Mouse (Mus musculus): ENCODE results near the gene Gpld1. TPM values are rescaled to one million over a fixed set of nuclear protein-coding genes. Genes with fewer than 3 reads are reported as not detected.

Gene Gpld1
- polyA plus RNA-seq, 1 experiment, result 2.1 TPM

- H3K27ac ChIP-seq (ENCODE audit: insufficient read depth, low read length), result no peak overlapping the region
- no peak overlapping the region for H3K4me3 ChIP-seq (ENCODE audit: low read depth, low read length)
- H3K9me3 ChIP-seq (replicated peaks; ENCODE audit: control insufficient read depth, insufficient read depth, low read length, poor library complexity, severe bottlenecking), result no peaks in the 10 kb centered on the region
- no peaks in the 10 kb centered on the region for H3K4me1 ChIP-seq (ENCODE audit: control insufficient read depth, insufficient read depth, low read length)
- no peaks in the 10 kb centered on the region for H3K36me3 ChIP-seq (ENCODE audit: control insufficient read depth, insufficient read depth, low read length, poor library complexity, severe bottlenecking)
- H3K9ac ChIP-seq (ENCODE audit: low read depth, poor library complexity, severe bottlenecking), result no peak overlapping the region
- no peaks in the 10 kb centered on the region for H3K27me3 ChIP-seq (ENCODE audit: control insufficient read depth, insufficient read depth, low read length, poor library complexity, severe bottlenecking)
- TF ChIP-seq CTCF (IDR thresholded peaks at IDR 0.05; ENCODE audit: low read depth, low read length), result no peak
- TF ChIP-seq EP300 (IDR thresholded peaks at IDR 0.05; ENCODE audit: insufficient read depth, low read depth, low read length), result no peak
- no peak for TF ChIP-seq POLR2A (IDR thresholded peaks at IDR 0.05; ENCODE audit: insufficient read depth, low read length)
Measured at GRCm38 (mm10) chr13:24923991-24924390, 19.0 kb upstream of the Gpld1 start.

GRCm38 (mm10) chr13:24930591-24930990 is 12.4 kb upstream of the Gpld1 start:
- Histone ChIP-seq H3K4me3 (ENCODE audit: low read depth, low read length) (no peak overlapping the region), H3K4me1 (ENCODE audit: control insufficient read depth, insufficient read depth, low read length) (no peaks in the 10 kb centered on the region), H3K27ac (ENCODE audit: insufficient read depth, low read length) (no peak overlapping the region), H3K9me3 (replicated peaks; ENCODE audit: control insufficient read depth, insufficient read depth, low read length, poor library complexity, severe bottlenecking) (no peaks in the 10 kb centered on the region), H3K36me3 (ENCODE audit: control insufficient read depth, insufficient read depth, low read length, poor library complexity, severe bottlenecking) (no peaks in the 10 kb centered on the region), H3K27me3 (ENCODE audit: control insufficient read depth, insufficient read depth, low read length, poor library complexity, severe bottlenecking) (no peaks in the 10 kb centered on the region), H3K9ac (ENCODE audit: low read depth, poor library complexity, severe bottlenecking) (no peak overlapping the region)
- TF ChIP-seq EP300 (IDR thresholded peaks at IDR 0.05; ENCODE audit: insufficient read depth, low read depth, low read length) (no peak), POLR2A (IDR thresholded peaks at IDR 0.05; ENCODE audit: insufficient read depth, low read length) (no peak), CTCF (IDR thresholded peaks at IDR 0.05; ENCODE audit: low read depth, low read length) (no peak)

GRCm38 (mm10) chr13:24933199-24933598 is 9.8 kb upstream of the Gpld1 start:
- no peaks in the 10 kb centered on the region for H3K4me1 ChIP-seq (ENCODE audit: control insufficient read depth, insufficient read depth, low read length)
- no peaks in the 10 kb centered on the region; the same call in 1 of the 2 replicates for H3K27me3 ChIP-seq (ENCODE audit: control insufficient read depth, insufficient read depth, low read length, poor library complexity, severe bottlenecking)
- H3K4me3 ChIP-seq (ENCODE audit: low read depth, low read length), result no peak overlapping the region
- no peaks in the 10 kb centered on the region for H3K36me3 ChIP-seq (ENCODE audit: control insufficient read depth, insufficient read depth, low read length, poor library complexity, severe bottlenecking)
- H3K27ac ChIP-seq (ENCODE audit: insufficient read depth, low read length), result no peak overlapping the region
- no peak overlapping the region for H3K9ac ChIP-seq (ENCODE audit: low read depth, poor library complexity, severe bottlenecking)
- TF ChIP-seq CTCF (IDR thresholded peaks at IDR 0.05; ENCODE audit: low read depth, low read length) (no peak), POLR2A (IDR thresholded peaks at IDR 0.05; ENCODE audit: insufficient read depth, low read length) (no peak), EP300 (IDR thresholded peaks at IDR 0.05; ENCODE audit: insufficient read depth, low read depth, low read length) (no peak)
- H3K9me3 ChIP-seq (replicated peaks; ENCODE audit: control insufficient read depth, insufficient read depth, low read length, poor library complexity, severe bottlenecking), result no peaks in the 10 kb centered on the region

DNA sequence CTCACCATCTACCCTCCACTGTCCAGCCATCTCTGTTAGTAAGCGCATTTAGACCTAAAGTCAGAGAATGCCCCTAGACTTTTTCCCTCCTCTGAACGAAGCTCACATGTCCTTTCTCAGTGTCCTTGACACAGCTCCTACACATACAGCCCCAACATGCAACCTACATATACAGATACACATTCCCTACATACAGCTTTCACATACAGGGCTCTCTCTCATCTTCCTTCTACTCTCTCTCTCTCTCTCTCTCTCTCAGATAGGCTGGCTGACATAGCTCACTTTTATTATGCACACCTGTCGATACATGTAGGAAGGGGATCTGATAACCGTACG is 6.2 kb upstream of the Gpld1 start:
- Histone ChIP-seq H3K36me3 (ENCODE audit: control insufficient read depth, insufficient read depth, low read length, poor library complexity, severe bottlenecking) (no peaks in the 10 kb centered on the region), H3K9me3 (replicated peaks; ENCODE audit: control insufficient read depth, insufficient read depth, low read length, poor library complexity, severe bottlenecking) (no peaks in the 10 kb centered on the region), H3K27me3 (ENCODE audit: control insufficient read depth, insufficient read depth, low read length, poor library complexity, severe bottlenecking) (no peaks in the 10 kb centered on the region; the same call in 1 of the 2 replicates), H3K9ac (ENCODE audit: low read depth, poor library complexity, severe bottlenecking) (peak overlapping the region; percentile 96), H3K4me3 (ENCODE audit: low read depth, low read length) (peak overlapping the region; percentile 83), H3K4me1 (ENCODE audit: control insufficient read depth, insufficient read depth, low read length) (no peaks in the 10 kb centered on the region), H3K27ac (ENCODE audit: insufficient read depth, low read length) (no peak overlapping the region)
- TF ChIP-seq POLR2A (IDR thresholded peaks at IDR 0.05; ENCODE audit: insufficient read depth, low read length), result no peak
- no peak for TF ChIP-seq CTCF (IDR thresholded peaks at IDR 0.05; ENCODE audit: low read depth, low read length)

- Histone ChIP-seq H3K9ac (ENCODE audit: low read depth, poor library complexity, severe bottlenecking) (peak within 1 kb of the TSS; percentile 96), H3K4me1 (ENCODE audit: control insufficient read depth, insufficient read depth, low read length) (no peaks in the 10 kb centered on the region), H3K27ac (ENCODE audit: insufficient read depth, low read length) (no peak within 1 kb of the TSS), H3K36me3 (ENCODE audit: control insufficient read depth, insufficient read depth, low read length, poor library complexity, severe bottlenecking) (no peaks in the 10 kb centered on the region), H3K27me3 (ENCODE audit: control insufficient read depth, insufficient read depth, low read length, poor library complexity, severe bottlenecking) (no peaks in the 10 kb centered on the region; the same call in 1 of the 2 replicates), H3K4me3 (ENCODE audit: low read depth, low read length) (peak within 1 kb of the TSS; percentile 83), H3K9me3 (replicated peaks; ENCODE audit: control insufficient read depth, insufficient read depth, low read length, poor library complexity, severe bottlenecking) (no peaks in the 10 kb centered on the region)
- TF ChIP-seq EP300 (IDR thresholded peaks at IDR 0.05; ENCODE audit: insufficient read depth, low read depth, low read length) (no peak), CTCF (IDR thresholded peaks at IDR 0.05; ENCODE audit: low read depth, low read length) (peak; percentile 39), POLR2A (IDR thresholded peaks at IDR 0.05; ENCODE audit: insufficient read depth, low read length) (no peak)
Measured at GRCm38 (mm10) chr13:24937108-24937838, 5.7 kb upstream of the Gpld1 start, which contains the start of gene Aldh5a1. Aldh5a1 (minus strand) TSS chr13:24937661.

- peak overlapping the region; percentile 96; the same call in 1 of the 2 replicates for H3K9ac ChIP-seq (ENCODE audit: low read depth, poor library complexity, severe bottlenecking)
- no peaks in the 10 kb centered on the region; the same call in 1 of the 2 replicates for H3K27me3 ChIP-seq (ENCODE audit: control insufficient read depth, insufficient read depth, low read length, poor library complexity, severe bottlenecking)
- H3K9me3 ChIP-seq (replicated peaks; ENCODE audit: control insufficient read depth, insufficient read depth, low read length, poor library complexity, severe bottlenecking), result no peaks in the 10 kb centered on the region
- TF ChIP-seq POLR2A (IDR thresholded peaks at IDR 0.05; ENCODE audit: insufficient read depth, low read length), result no peak
- TF ChIP-seq EP300 (IDR thresholded peaks at IDR 0.05; ENCODE audit: insufficient read depth, low read depth, low read length), result no peak
- TF ChIP-seq CTCF (IDR thresholded peaks at IDR 0.05; ENCODE audit: low read depth, low read length), result no peak
- H3K4me1 ChIP-seq (ENCODE audit: control insufficient read depth, insufficient read depth, low read length), result no peaks in the 10 kb centered on the region
- no peak overlapping the region for H3K27ac ChIP-seq (ENCODE audit: insufficient read depth, low read length)
- peak overlapping the region; percentile 64 for H3K4me3 ChIP-seq (ENCODE audit: low read depth, low read length)
- no peaks in the 10 kb centered on the region for H3K36me3 ChIP-seq (ENCODE audit: control insufficient read depth, insufficient read depth, low read length, poor library complexity, severe bottlenecking)
Measured at GRCm38 (mm10) chr13:24937839-24938166, 5.1 kb upstream of the Gpld1 start.
